Mouse (Mus musculus) megakaryocyte progenitor cell, adult 5-6 weeks (primary cell): ENCODE data around the gene Exoc7. TPM values are rescaled to one million over a fixed set of nuclear protein-coding genes. Genes with fewer than 3 reads are reported as not detected.
"Not testable (repeated sequence)": the region's sequence is repeated elsewhere in the genome, so short reads cannot be mapped to it uniquely, and the experiment has no call there.

Source experiments
- ATAC-seq: replicated peaks from 2 replicates; pipeline ENCODE4 v1.8.0; 2016; ENCODE audit warnings: mild to moderate bottlenecking, moderate TSS enrichment, inconsistent platforms; ENCODE audit not compliant: poor library complexity
- total RNA-seq, 2 experiments: library from RNA; stranded (forward) in 1 of 2; stranded (reverse) in 1 of 2; fragments of 157-497, 149-512 nt in 1 of 2; fragments of 200-1000 nt in 1 of 2; gene quantifications; 2 replicates each; pipeline versions ENCODE4 v1.2.3 to v1.2.4; 2015 to 2017

The Exoc7 gene
- total RNA-seq, 2 experiments from 2014 or later, result 22.1 to 29.1 TPM

- 0 out of 2 replicates have a peak, but pooled peaks have one; percentile 4 for ATAC-seq
Measured at GRCm38 (mm10) chr11:116281671-116282070, 25.4 kb downstream of the Exoc7 start.

DNA sequence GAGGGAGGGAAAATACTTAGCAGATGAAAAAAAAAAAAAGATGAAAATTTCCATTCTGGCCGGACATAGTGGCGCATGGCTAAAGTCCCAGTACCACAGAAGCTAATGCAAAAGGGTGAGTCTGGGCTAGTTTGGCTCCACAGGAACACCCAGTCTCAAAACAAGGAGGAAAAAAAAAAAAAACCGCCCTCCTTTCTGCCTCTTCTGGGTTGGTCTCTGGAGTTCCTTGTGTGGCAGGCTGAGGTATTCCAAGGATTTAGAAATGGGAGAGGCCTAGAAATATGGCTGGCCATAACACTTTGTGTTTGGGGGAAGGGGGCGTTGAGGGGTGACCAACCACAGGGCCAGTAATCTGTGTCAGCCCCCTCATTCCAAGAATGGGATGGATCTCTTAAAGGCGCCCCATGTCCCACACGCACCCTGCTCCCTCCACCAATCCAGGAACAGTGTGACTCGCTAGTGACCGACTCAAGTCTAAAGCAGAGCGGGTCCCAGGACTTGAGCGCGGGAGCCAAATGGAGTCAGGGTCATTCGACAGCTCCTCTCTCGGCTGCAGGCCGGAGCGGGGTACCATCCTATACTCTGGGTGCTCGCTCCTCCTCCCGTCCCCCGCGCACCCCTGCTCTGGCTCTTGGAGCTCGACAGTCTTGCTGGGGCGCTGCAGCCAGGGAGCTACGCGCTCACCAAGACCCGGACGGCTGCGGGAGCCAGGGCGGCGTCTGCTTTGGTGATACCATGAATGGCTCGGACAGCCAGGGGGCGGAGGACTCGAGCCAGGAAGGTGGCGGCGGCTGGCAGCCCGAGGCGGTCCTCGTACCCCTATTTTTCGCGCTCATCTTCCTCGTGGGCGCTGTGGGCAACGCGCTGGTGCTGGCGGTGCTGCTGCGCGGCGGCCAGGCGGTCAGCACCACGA, 26.0 kb downstream of the Exoc7 start, which contains the start of gene Galr2:
TSS of gene Galr2 (plus strand) at position 189 of the 913 bp plus-strand sequence.
- ATAC-seq, result peak; percentile 40

DNA sequence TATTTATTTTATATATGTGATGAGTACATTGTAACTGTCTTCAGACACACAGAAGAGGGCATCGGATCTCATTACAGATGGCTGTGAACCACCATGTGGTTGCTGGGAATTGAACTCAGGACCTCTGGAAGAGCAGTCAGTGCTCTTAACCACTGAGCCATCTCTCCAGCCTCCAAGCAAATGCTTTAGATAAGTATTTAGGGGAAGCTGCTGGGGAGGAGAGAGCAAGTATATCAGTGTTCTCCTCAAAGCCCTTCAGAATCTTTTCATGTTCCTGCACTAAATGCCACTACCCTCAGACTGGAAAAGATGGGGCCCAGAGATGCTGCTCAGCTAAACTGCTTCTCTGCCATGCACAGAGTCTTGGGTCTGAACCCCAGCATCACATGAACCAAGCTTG, 29.8 kb downstream of the Exoc7 start:
- ATAC-seq, result not testable (repeated sequence)

DNA sequence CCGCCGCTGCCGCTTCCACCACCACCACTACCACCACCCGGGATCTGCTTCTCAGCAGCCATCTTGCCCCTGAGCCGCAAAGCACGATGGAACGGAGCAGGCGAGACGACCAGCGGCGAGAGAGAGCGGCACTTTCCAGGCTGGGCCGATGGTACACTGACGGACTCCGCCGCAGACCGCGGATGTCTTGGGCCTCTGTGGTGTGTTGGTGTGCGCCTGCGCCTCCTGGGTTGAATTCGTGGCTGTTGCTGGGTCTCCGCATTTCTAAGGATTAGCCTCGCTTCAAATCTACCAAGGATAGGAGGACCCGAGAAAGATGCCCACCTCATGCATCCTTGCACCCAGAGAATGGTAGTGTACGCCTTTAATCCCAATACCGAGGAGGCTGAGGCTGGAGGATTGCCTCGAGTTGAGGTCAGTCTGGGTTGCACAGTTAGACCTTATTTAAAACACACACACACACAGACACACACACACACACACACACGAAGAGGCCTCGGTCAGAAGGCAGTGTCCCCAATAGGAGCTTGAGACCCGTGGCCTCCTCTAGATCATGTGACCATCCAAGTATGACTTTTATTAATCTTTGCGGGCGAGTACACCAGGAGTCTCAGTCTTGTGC, 32.9 kb downstream of the Exoc7 start, which contains the start of gene Srp68:
TSS of gene Srp68 (minus strand) at position 173 of the 622 bp plus-strand sequence.
- peak; percentile 97 for ATAC-seq

DNA sequence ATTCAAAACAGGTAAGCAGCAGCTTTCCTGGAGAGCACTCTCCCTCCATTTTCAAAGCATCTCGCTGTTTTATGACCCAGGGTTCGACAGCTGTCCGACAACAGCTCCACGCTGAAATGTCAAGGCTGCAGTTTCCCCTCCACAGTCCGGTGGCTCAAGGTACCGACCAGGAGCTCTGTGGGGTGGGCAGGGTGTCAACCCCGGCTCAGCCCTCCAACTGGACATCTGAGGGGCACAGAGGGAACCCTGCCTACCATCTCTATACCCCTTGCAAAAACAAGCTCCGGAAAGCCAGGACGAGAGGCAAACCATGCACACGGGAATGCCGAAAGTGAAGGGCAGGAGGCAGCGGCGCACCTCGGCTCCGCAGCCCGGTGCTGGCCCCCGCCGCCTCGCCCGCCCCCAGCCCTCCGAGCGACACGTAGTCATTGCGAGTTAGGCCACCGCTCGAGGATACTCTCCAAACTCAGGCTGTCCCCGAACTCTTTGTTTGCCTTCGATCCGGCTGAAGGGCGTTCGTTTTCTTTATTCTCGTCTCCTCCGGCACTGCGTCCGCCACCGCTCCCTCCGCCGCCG, 33.5 kb downstream of the Exoc7 start:
- peak; percentile 44 for ATAC-seq

- ATAC-seq, result 0 out of 2 replicates have a peak, but pooled peaks have one; percentile 7
Measured at GRCm38 (mm10) chr11:116272589-116273468, 34.2 kb downstream of the Exoc7 start.

GRCm38 (mm10) chr11:116269560-116269959, 37.5 kb downstream of the Exoc7 start:
- ATAC-seq, result no peak

GRCm38 (mm10) chr11:116268313-116268712, 38.7 kb downstream of the Exoc7 start:
- no peak for ATAC-seq

DNA sequence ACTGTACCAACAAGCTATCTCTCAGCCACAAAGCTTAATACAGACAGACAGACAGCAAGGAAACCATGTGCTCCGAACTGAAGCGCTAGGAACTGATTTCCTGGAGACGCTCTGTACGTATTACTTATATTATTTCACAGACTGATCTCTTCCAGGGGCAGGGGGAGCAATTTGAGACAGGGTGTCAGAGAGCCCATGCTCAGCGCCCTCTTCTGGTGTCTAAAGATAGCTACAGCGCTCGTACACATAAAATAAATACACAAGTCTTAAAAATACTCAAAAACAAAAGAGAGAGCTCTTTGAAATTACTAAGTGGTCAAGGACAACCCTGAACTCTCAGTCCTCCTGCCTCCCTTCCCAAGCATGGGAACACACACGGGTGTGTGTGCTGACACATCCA, 39.4 kb downstream of the Exoc7 start:
- 0 out of 2 replicates have a peak, but pooled peaks have one; percentile 18 for ATAC-seq

DNA sequence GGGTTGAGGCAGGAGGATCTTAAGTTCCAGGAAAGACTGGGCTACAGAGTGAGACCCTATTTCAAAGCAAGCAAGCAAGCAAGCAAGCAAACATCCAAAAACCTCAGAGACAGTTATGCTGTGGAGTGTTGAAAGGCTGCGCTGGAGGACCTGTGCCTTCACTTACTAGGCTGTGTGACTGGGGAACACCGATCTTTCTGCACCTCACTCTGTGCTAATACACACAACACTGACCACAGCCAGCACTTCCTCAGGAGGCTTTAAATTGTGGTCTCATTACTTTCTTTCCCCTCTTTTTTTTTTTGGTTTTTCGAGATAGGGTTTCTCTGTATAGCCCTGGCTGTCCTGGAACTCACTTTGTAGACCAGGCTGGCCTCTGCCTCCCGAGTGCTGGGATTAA, 41.2 kb downstream of the Exoc7 start:
- peak; percentile 53 for ATAC-seq

- ATAC-seq, result peak; percentile 94
Measured at GRCm38 (mm10) chr11:116265352-116265751, 41.7 kb downstream of the Exoc7 start.

GRCm38 (mm10) chr11:116260259-116260658, 46.8 kb downstream of the Exoc7 start:
- ATAC-seq, result 0 out of 2 replicates have a peak, but pooled peaks have one; percentile 12

- peak; percentile 72 for ATAC-seq
Measured at GRCm38 (mm10) chr11:116259461-116259860, 47.6 kb downstream of the Exoc7 start.

GRCm38 (mm10) chr11:116255982-116256675, 50.9 kb downstream of the Exoc7 start:
- ATAC-seq, result no peak

- peak; percentile 11 for ATAC-seq
Measured at GRCm38 (mm10) chr11:116255090-116255981, 51.7 kb downstream of the Exoc7 start.

GRCm38 (mm10) chr11:116254627-116255026, 52.4 kb downstream of the Exoc7 start:
- peak; percentile 78 for ATAC-seq

DNA sequence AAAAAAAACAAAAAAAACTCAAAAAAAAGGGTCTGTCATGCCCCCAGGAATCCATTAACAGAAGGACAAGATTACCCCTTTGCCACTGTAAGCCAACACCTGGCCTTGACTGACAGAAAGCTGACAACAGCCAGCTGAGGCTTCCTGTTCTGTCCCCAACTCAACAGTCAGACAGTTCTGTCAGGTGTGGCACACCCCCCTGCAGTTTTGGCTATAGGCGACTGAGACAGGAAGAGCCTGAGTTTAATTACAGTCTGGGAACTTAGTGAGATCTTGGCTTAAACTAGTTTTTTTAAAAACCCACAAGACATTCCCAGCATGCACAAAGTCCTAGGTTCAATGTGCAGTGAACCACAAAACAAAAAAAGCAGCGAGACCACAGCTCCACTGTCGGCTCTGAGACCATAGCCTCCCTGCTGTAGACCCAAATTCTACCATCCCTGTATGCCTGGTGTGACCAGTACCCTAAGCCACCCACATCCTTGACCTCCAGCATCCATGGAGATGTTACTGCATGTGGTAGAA, 53.9 kb downstream of the Exoc7 start:
- ATAC-seq, result no peak

DNA sequence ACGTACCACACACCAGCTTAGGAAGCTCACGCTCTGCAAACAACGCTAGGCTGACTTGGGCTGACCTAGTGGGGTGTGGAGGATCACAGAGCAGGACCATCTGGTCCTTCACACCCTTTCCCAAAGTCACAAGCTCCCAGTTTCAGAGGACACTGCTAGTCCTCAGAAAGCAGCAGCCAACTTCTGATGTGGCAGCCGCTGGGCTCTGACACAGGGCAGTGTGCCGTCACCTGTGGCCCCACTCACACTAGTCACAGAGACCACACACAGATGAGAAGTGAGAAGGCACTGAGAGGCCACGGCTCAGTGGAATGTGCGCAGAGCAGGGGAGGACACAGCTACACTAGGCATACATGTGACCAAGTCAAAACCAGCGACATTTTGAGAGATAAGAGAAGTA, 56.1 kb downstream of the Exoc7 start:
- no peak for ATAC-seq
